Mouse (Mus musculus): Measurements from ENCODE around the gene Map2.
A peak's percentile ranks its signal among the peaks of the same experiment; 100 is the strongest.

Map2 gene

DNA sequence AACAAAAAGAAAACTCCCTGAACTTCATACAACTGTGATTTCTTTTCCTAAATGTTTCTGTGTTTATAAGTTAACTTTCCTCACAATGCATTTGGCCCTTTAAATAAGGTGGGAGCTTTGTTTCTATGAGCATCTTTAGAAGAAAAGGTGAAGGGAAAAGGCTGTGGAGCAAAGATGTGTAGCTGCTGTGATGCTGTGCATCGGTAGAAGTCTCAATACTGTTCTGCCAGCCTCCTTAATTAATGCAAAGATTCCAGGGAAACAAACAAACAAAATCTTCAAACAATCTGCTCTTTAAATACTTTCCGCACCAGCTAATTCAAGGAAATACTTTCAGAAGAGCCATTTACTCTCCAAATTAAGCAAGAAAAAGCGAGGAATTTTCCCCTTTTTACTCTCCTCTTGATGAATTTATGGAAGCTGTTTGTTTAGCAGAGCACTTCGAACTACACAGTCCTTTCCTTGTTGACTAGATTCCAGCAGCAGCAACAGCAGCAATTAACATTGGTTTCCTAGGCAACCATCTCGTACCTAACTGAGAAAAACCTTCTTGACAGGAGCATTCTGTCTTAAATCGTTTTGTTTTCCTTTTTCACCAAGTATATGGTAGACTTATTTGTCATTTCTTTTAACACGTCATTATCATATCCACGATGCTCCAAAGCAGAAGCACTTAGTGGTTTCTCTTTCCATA is 220.0 kb downstream of the Map2 start:
- no peak for DNase-seq (ENCODE audit: low spot score in 2 of 2)

DNA sequence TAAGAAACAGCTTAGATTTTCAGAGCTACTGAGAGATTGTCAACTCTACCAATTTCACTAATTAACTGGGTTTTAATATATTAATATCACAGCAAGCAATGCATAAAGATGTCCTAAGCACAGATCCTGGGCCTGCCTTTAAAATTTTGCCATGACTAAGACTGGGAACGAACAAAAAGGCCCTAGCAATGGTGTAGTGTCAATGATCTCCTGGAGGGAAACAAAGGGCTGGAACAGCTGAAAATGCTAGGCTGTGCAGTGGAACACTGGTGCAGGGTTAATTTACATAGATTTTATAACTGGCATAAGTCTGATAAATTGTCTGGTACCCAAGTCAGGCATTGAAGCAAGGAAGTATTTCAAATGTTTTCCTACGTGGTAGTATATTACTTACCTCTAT is 220.8 kb downstream of the Map2 start:
- DNase-seq (ENCODE audit: low spot score in 2 of 2), result no peak

DNA sequence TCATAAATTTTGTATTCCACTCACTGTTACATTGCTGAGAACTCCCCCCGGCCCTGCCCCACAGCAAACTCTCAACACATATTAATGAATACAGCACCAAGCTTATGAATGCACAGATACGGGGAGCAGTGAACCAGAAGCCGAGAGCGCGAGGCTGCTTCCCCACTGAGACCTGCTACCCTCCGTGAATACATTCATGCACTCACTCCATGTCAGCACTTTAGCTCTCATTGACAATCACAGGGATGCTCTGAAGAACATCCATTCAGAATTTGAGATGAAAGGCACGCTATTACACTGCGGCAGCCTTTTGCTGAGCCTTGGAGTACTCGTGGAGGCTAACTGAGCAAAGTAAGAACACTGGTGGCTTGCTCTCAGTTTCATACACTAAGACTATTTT is 226.8 kb downstream of the Map2 start:
- DNase-seq (ENCODE audit: low spot score in 2 of 2), result no peak

DNA sequence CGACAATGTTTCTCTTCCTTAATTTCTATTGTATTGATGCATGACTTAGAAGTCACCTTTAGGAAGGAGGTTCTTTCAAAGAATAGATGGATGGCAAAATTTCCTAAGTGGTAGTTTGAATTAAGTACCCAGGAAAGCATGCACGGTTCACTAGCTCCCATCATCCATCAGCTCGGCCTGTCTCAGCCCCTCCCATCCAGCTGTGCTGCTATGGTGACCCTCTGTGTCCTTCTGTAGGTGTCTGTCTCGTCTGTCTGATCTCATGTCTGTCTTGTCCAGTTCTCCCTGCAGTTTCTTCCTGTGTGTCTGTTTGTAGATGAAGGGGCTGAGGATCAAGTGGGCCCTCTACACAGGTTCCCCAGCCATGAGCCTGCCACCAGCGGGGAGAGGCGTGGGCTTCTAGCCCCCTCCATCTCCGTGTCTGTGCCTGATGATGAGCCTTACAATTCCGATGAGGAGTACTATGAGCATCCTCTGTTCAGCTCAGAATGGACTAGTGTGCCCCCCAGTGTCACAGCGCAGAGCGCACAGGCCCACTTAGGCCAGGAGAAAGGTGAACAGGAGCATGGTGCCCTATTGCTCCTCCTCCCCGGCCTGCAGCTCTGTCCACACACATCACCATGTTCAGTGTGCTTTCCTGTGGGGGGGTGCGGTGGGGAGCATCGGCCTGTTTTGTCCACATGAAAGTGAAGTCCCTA is 232.3 kb downstream of the Map2 start:
- DNase-seq (ENCODE audit: low spot score in 2 of 2), result no peak

DNA sequence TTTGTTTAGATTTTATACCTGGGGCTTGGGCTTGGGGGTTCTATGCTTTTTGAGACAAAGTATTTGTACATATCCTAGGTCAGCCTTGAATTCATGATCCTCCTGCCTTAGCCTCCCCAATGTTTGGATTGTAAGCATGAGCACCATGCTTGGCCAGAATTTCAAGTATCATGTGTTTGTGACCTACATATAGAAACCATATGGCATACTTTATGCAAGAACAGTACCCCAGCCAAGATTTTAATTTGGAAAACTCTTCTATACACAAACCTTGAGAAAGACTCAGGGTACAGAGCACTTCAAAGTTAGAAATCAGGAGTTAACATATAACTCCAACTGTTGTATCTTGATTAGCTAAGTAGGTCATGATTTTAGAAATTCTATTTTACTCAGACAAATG is 243.3 kb downstream of the Map2 start:
- DNase-seq (ENCODE audit: low spot score in 2 of 2), result no peak

DNA sequence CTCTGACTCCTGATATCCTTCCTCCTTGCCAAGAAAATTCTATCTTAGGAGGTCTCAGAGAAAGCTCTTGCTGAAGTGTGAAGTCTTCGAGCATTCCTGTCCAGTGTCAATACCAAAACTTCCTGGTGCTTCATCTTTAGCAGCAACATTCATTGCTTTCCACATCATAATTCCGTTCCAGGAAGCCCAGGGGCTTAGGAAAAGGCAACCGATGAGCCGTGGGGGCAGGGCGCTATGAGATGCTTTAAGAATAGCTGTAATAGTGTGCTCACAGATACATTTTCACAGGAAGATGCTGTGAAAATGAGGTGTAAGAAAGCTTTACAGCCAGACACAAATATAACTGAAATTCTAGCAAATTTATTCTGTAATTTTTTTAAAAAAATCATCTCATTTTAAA is 251.0 kb downstream of the Map2 start:
- DNase-seq (ENCODE audit: low spot score in 2 of 2), result no peak

DNA sequence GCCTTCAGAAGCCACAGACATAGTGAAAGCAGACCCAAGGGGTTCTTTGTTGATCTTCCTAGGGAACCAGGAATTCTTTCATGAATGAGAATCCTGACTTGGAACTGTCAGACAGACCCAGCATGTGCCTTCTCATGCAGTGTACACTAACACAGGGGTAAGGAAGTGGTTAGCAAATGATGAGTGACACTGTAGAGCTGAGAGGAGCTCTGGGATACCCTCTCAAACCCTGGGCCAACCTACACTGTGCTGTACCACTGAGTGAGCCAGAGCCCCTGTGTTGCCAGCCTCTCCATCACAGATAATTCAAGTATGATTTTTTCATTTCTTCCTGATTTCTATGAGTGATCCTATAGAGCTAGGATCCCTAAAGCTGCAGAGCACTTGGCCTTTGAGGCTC is 255.9 kb downstream of the Map2 start:
- DNase-seq (ENCODE audit: low spot score in 2 of 2), result no peak

DNA sequence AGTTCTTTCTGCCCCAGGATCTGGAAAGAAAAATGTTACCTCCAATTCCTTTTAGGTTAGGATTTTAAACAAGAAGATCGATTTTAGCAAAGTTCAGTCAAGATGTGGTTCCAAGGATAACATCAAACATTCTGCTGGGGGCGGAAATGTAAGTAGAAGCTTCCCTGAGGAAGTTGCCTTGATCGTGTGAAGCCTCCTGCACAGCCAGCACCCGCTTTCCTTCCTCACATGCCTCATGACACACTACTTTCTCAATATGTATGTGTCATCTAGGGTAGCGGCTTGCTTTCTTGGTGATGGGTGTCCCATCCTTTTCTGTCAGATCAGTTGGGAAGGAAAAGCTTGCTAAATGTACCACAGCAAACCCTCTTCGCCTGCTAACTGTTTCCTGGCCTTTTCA is 256.4 kb downstream of the Map2 start:
- no peak for DNase-seq (ENCODE audit: low spot score in 2 of 2)

DNA sequence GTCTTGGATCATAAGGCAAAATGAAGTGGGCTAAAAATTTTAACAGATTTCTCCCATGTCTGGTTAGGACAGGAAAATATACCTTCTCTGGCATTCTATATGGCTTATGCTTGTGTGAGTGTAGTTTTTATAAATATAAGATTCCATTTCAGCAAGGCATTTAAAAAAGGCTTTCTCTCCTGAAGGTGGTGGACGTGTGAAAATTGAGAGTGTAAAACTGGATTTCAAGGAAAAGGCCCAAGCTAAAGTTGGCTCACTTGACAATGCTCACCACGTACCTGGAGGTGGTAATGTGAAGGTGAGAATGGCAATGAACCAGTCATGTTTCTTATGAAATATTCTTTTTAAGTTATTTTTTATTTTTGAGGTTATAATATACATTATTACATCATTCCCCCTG is 263.0 kb downstream of the Map2 start:
- DNase-seq (ENCODE audit: low spot score in 2 of 2), result no peak

DNA sequence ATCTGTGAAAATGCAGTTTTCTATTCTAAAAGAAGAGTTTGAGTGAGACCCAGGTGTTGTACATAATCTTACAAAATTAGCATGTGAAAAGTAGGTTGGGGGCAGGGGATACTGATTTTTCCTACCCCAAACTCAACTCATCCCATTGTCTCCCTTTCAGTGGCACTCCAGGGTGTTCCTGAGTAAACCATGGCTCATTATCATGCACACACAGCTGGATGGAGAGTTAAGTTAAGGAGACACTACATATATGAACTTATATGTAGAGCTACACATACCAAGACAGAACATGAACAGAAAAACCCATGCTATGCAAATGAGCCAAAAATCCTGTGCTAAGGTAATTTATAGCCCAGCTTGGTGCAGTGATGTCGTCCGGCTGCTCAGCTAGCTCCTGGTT is 267.8 kb downstream of the Map2 start:
- no peak for DNase-seq (ENCODE audit: low spot score in 2 of 2)

DNA sequence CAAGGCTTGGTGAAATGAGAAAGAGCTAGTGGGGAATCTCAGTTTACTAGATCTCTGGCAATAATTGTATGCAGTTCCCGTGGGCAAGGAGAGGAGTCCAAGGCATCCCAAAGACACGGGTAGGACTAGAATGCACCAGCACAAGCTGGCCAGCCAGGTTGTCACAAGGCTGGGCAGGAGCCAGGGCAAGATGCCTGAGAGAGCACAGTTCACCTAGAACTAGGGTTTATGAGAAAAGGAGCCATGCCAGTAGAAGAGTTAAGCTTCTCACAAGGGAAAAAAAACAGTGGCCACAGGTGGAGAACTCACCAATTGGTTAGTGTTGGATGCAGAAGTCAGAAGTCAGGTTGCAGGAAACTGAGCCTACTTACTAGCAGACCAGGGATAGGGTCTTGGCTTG is 274.4 kb downstream of the Map2 start:
- no peak for DNase-seq (ENCODE audit: low spot score in 2 of 2)

DNA sequence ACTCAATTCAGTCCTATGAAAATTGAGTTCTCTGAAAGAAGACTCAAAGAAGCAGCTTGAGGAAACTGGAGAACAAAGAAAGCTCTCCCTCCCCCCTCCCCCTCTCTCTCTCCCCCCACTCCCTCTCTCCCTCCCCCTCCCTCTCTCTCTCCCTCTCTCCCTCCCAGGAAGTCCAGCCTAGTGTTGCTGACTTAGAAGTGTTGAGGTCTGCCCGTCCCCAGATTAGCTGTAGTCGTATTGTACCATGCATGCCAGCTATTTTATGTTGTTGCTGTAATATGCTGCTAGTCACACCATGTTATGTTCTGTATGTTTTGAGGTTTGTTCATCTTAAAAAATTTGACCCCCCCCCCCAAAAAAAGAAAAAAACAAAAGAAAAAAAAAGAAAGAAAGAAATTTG is 281.5 kb downstream of the Map2 start:
- DNase-seq (ENCODE audit: low spot score in 2 of 2), result no peak

DNA sequence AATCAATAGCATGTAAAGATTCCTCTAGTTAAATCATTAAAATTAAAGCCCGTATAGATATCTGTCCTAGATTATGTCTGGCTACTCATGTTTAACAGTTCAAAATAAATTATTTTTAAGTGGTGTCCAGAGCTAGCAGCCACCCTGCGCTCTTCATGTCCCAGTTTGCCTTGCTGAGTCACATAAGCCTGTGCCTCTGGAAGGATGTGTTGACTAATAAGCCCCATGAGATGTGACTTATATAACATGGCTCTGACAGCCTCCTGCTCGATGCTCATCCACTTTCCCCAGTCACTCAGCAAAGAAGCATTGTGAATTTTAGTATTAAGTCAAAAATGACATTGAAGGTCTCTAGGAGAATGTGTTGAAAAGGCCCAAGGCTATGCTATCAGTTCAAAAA is 282.7 kb downstream of the Map2 start:
- DNase-seq (ENCODE audit: low spot score in 2 of 2), result no peak

DNA sequence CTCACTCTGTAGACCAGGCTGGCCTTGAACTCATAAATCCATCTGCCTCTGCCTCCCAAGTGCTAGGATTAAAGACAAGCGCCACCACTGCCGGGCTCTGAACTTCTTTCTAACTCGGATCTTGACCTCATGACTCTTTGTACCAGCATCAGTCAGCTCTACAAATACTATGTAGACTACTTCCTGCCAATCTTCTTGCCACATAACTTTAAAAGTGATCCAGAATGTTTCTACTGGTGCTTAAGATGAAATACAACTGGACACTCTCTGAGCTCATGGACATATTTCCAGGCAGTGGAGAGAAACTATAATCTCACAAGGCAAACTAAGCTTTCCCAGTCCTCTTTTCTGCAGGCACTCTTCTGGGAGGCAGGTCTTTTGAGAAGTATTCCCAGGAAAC is 284.3 kb downstream of the Map2 start:
- no peak for DNase-seq (ENCODE audit: low spot score in 2 of 2)

DNA sequence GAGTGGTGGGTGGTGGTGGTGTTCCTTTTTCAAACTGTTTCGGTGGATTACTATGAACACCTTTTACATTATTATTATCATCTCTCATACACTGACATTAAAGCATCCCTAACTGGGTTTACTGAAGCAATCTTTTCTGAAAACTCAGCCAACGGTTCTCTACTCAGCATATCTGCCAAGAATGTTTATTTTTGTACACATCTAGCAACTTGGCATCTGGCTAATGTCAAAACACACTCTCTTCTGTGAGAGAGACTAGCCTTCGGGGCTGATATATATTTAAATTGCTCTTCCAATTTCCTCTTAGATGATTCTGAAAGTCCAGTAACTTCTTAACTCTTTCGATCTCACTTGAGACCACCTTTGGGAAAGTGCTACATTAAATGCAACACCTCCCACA is 285.8 kb downstream of the Map2 start:
- DNase-seq (ENCODE audit: low spot score in 2 of 2), result no peak

DNA sequence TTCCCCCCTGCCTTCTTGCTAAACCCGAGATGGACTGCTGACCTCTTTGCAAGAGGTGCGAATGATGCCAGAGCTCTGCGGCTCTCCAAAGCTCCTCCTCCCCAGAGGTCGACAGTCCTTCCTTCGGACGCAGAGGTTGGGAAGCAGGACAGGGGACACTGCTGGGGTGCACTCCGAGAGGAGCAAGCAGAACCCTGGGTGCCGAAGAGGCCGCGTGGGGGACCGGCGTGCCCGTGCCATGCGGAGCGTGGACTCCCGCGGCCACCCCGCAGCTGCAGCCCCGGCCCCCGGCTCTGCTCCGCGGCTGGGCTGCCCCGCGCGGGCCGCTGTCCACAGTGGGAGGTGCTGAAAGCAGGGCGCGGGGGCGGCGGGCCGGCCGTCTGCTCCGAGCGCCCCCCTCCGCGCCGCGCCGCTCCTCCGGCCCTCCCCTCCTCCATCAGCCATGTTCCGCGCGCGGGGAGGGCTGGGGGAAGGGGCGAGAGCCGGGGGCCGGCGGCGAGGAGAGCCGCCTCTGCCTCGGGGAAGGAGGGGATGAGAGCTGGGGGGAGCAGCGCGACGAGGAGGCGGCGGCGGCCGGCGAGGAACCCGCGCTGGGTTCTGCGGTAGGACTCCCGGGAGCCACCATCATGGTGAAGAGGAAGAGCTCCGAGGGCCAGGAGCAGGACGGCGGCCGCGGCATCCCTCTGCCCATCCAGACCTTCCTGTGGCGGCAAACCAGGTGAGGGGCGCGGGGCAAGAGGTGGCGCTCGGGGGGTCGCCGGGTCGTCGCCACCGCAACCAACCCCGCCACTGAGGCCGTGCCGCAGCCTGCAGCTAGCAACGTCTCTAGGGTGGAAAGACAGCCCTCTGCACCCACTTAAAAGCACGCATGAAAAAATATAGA is 293.0 kb downstream of the Map2 start, which contains the start of gene Unc80:
Gene Unc80 (plus strand): TSS at position 547 of the 883 bp plus-strand sequence.
- DNase-seq (ENCODE audit: low spot score in 2 of 2), result peak; percentile 33 to 41

DNA sequence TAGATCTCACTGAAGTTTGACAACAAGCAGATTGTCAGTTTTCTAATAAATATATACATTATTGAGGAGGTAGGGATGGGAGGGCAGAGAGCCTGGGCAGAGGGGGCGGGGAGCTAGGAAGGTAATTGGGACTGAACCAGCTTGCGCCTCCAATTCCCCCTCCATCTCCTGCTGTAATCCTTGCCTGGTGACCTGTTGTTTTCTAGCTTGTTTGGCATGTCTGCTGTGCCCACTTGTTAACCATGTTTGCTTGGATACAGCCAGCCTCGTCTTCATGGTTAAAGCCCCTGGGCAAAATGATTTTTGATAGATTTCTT is 293.6 kb downstream of the Map2 start:
- no peak for DNase-seq (ENCODE audit: low spot score in 2 of 2)

DNA sequence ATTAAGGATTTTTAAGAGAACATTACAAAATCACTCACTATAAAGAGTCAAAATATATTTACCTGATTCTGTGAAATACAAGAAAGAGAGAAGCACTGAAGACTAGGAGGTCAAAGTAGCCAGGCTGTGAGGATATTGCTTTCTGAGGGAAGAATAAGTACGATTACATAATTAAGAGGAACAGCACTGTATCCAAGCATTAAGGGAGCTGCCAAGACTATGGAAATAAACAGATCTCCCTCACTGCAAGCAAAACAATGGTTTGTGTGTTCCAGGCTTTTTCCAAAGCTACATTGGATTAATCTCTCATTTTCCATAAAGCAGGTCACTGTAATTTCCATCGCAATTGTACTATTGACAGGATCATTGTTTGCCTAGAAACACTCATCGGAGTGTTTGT is 307.7 kb downstream of the Map2 start:
- no peak for DNase-seq (ENCODE audit: low spot score in 2 of 2)

Measured in frontal cortex, postnatal 25 days (tissue).